Mouse (Mus musculus) kidney, postnatal 0 days (tissue): ENCODE data around the gene Trp73. TPM values are rescaled to one million over a fixed set of nuclear protein-coding genes. Genes with fewer than 3 reads are reported as not detected.

Experiments used
- ATAC-seq: fragments of 200-750 bp; cut with Nextera tagmentation; replicated peaks from 2 replicates; pipeline ENCODE4 v1.8.0; 2017; ENCODE audit warnings: low read depth, moderate number of reproducible peaks, moderate TSS enrichment, moderate library complexity; ENCODE audit not compliant: low FRiP score
- DNase-seq: peaks from one replicate; pipeline ENCODE4 v3.0.0-alpha.2; 2016; ENCODE audit warnings: low spot score
- H3K27ac ChIP-seq: fragments of 300-500 bp; sonication (generic); 2 replicates; pipeline ENCODE4 v1.5.1; 2014; ENCODE audit warnings: mild to moderate bottlenecking
- H3K27me3 ChIP-seq: fragments of 300-500 bp; sonication (generic); 2 replicates; pipeline ENCODE4 v1.6.1; 2014; ENCODE audit warnings: low read length, mixed read lengths; ENCODE audit not compliant: insufficient read depth
- H3K36me3 ChIP-seq: fragments of 300-500 bp; sonication (generic); 2 replicates; pipeline ENCODE4 v1.6.1; 2014; ENCODE audit warnings: low read length, mixed read lengths; ENCODE audit not compliant: insufficient read depth
- H3K4me1 ChIP-seq: fragments of 300-500 bp; sonication (generic); replicated peaks from 2 replicates; pipeline ENCODE4 v1.6.1; 2014; ENCODE audit warnings: antibody characterized with exemption, low read length, mixed read lengths; ENCODE audit not compliant: insufficient read depth
- H3K4me2 ChIP-seq: fragments of 300-500 bp; sonication (generic); 2 replicates; pipeline ENCODE4 v1.6.1; 2014; ENCODE audit warnings: mild to moderate bottlenecking, low read length, moderate library complexity, mixed read lengths
- H3K4me3 ChIP-seq: fragments of 300-500 bp; sonication (generic); replicated peaks from 2 replicates; pipeline ENCODE4 v1.5.1; 2014; ENCODE audit warnings: low read depth, low read length
- H3K9ac ChIP-seq: fragments of 300-500 bp; sonication (generic); 2 replicates; pipeline ENCODE4 v1.6.1; 2014; ENCODE audit warnings: low read depth, low read length
- H3K9me3 ChIP-seq: fragments of 300-500 bp; sonication (generic); replicated peaks from 2 replicates; pipeline ENCODE4 v1.6.1; 2016; ENCODE audit warnings: low read length, inconsistent platforms, mixed read lengths
- CTCF ChIP-seq: IDR thresholded peaks from 2 replicates; pipeline ENCODE4 v1.5.1; 2016; ENCODE audit warnings: antibody characterized with exemption, low read depth, mild to moderate bottlenecking, moderate library complexity
- WGBS: fragments of 180-500 bp; shearing (Covaris S2); extraction: QIAGEN DNeasy Blood & Tissue Kit; methylation state at CpG from one replicate; pipeline ENCODE4 v1.1.7; 2014; 5-methylcytosine and 5-hydroxymethylcytosine counted together
- polyA plus RNA-seq: library from polyadenylated mRNA; unstranded; fragments of >200 nt; fragmentation: Nextera tagmentation; extraction: Ambion mirVana; gene quantifications from 2 replicates; pipeline ENCODE4 v1.2.1, GENCODE M21; 2015

Trp73 gene
- polyA plus RNA-seq, 1 experiment from 2014 or later: 0.25 TPM

- Histone ChIP-seq H3K9me3 (no peaks in the 10 kb centered on the region), H3K4me2 (no peak overlapping the region), H3K4me1 (peaks cover 4% of the 10 kb centered on the region; the same call in 1 of the 2 replicates), H3K27ac (no peak overlapping the region), H3K9ac (no peak overlapping the region), H3K36me3 (no peaks in the 10 kb centered on the region), H3K4me3 (no peak overlapping the region), H3K27me3 (no peaks in the 10 kb centered on the region)
- WGBS: 46% methylated on average over 18 of the region's 18 CpGs
- no peak for ATAC-seq
- TF ChIP-seq CTCF: no peak
- no peak for DNase-seq
These were observed 30.7 kb downstream of the Trp73 start for GRCm38 (mm10) chr4:154109216-154109849.

DNA sequence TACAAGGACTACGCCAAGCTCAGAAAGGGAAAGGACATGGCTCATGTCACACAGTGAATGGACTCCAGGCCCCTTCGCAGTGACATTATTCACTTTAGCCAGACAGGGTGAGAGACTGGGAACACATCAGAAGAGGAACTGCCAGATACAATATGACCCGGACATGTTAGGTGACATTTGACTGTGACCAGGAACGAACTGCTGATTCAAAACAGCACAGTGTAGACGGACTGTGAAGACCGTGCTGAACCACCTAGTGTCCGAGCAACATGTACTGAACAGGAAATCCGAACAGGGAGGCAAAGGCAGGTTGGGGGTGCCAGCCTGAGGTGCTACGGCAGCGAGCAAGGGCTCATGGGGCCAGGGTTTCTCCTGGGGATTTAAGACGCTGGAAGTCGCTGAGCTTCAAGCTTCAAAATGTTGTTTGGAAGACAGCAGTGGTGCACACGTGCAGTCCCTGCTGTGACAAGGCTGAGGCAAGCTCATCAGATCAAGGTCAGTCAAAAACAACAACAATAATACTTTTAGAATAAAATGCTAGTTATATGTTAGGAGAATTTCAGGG is 33.4 kb downstream of the Trp73 start:
- H3K27me3 ChIP-seq: no peaks in the 10 kb centered on the region
- no peak overlapping the region for H3K4me2 ChIP-seq
- no peak for TF ChIP-seq CTCF
- H3K9me3 ChIP-seq: no peaks in the 10 kb centered on the region
- H3K4me3 ChIP-seq: no peak overlapping the region
- 77% methylated on average over 13 of the region's 13 CpGs for WGBS
- DNase-seq (no peak), ATAC-seq (no peak)
- H3K9ac ChIP-seq: no peak overlapping the region
- no peak overlapping the region for H3K27ac ChIP-seq
- H3K36me3 ChIP-seq: no peaks in the 10 kb centered on the region
- peaks cover 4% of the 10 kb centered on the region; the same call in 1 of the 2 replicates for H3K4me1 ChIP-seq

- H3K36me3 ChIP-seq: no peaks in the 10 kb centered on the region
- H3K4me2 ChIP-seq: peak overlapping the region; percentile 43
- ATAC-seq: peak; percentile 53; the same call in 1 of the 2 replicates
- peaks cover 4% of the 10 kb centered on the region; the same call in 1 of the 2 replicates for H3K4me1 ChIP-seq
- WGBS: 23% methylated on average over 20 of the region's 20 CpGs
- no peaks in the 10 kb centered on the region for H3K27me3 ChIP-seq
- DNase-seq: peak; percentile 67
- peak; percentile 84 for TF ChIP-seq CTCF
- H3K4me3 ChIP-seq: no peak overlapping the region
- H3K9me3 ChIP-seq: no peaks in the 10 kb centered on the region
- H3K27ac ChIP-seq: no peak overlapping the region
- H3K9ac ChIP-seq: no peak overlapping the region
These were observed 34.5 kb downstream of the Trp73 start for GRCm38 (mm10) chr4:154105381-154106001.

- H3K4me2 ChIP-seq: no peak overlapping the region
- no peaks in the 10 kb centered on the region for H3K27me3 ChIP-seq
- no peak for ATAC-seq
- TF ChIP-seq CTCF: no peak
- no peaks in the 10 kb centered on the region for H3K36me3 ChIP-seq
- H3K9ac ChIP-seq: no peak overlapping the region
- no peaks in the 10 kb centered on the region for H3K9me3 ChIP-seq
- H3K4me3 ChIP-seq: no peak overlapping the region
- WGBS: 89% methylated on average over 10 of the region's 10 CpGs
- no peak overlapping the region for H3K27ac ChIP-seq
- peaks cover 4% of the 10 kb centered on the region; the same call in 1 of the 2 replicates for H3K4me1 ChIP-seq
- no peak for DNase-seq
These were observed 36.1 kb downstream of the Trp73 start for GRCm38 (mm10) chr4:154103912-154104311.

GRCm38 (mm10) chr4:154103386-154103785 is 36.6 kb downstream of the Trp73 start:
- no peak overlapping the region for H3K4me2 ChIP-seq
- no peak overlapping the region for H3K9ac ChIP-seq
- H3K4me3 ChIP-seq: no peak overlapping the region
- no peaks in the 10 kb centered on the region for H3K9me3 ChIP-seq
- DNase-seq (no peak), ATAC-seq (no peak)
- H3K4me1 ChIP-seq: peaks cover 4% of the 10 kb centered on the region; the same call in 1 of the 2 replicates
- H3K27ac ChIP-seq: no peak overlapping the region
- no peak for TF ChIP-seq CTCF
- 67% methylated on average over 8 of the region's 8 CpGs for WGBS
- no peaks in the 10 kb centered on the region for H3K27me3 ChIP-seq
- no peaks in the 10 kb centered on the region for H3K36me3 ChIP-seq

- Histone ChIP-seq H3K27me3 (no peaks in the 10 kb centered on the region), H3K27ac (no peak overlapping the region), H3K9me3 (no peaks in the 10 kb centered on the region), H3K36me3 (no peaks in the 10 kb centered on the region), H3K4me2 (no peak overlapping the region), H3K4me1 (no peaks in the 10 kb centered on the region), H3K4me3 (no peak overlapping the region), H3K9ac (no peak overlapping the region)
- no peak for DNase-seq
- TF ChIP-seq CTCF: no peak
- WGBS: 32% methylated on average over 7 of the region's 7 CpGs
- ATAC-seq: no peak
These were observed 40.6 kb downstream of the Trp73 start for GRCm38 (mm10) chr4:154099361-154099760.
